Mouse (Mus musculus): ENCODE data around the gene Mlph.
A peak's percentile ranks its signal among the peaks of the same experiment; 100 is the strongest.

Gene Mlph

DNA sequence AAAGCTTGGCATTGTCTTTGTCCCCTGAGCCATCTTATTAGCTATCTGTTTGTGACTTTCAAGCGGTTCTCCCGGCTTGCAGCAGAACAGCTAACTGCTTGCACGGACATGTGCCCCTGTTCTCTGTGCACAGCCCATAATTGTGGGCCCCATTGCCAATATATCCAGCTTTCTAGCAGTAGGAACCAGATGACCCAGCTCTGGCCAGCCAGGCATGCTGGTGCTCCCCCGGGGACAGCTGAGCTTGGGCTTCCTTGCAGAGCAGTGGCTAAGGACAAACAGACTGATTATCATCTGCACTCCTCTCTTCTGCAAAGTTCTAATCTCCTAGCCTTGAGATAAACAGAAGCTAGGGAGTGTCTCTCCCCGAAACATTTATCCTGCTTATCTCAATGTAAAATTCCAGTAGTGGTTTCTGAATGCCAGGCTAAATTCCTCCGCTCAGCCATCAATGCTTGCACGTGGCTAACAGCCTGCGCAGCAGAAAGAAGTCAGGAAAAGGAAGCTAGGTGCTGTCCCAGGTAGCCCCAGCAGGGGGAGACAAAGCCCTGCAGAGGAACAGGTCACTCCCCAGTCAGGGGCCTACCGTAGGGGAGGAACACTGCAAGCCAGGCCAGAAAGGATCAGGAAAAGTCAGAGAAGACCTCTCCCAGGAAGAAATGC, 58.2 kb downstream of the Mlph start:
- peak; percentile 79 to 85 for DNase-seq

DNA sequence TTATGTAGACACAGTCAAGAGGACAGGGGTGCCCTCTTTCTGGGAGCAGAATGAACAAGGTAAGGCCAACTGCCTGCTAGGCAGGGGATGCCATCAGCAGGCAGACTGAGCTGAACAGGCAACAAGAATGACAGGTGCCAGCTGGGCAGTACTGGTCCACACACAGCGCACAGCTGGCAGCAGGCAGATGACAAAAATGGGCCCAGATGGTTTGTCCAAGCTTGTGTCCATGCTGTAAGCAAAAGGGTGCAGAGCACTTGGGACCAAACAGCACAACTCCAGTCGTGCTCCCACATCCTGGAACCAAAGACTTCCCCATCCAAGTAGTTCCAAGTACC, 58.7 kb downstream of the Mlph start:
- no peak for DNase-seq

DNA sequence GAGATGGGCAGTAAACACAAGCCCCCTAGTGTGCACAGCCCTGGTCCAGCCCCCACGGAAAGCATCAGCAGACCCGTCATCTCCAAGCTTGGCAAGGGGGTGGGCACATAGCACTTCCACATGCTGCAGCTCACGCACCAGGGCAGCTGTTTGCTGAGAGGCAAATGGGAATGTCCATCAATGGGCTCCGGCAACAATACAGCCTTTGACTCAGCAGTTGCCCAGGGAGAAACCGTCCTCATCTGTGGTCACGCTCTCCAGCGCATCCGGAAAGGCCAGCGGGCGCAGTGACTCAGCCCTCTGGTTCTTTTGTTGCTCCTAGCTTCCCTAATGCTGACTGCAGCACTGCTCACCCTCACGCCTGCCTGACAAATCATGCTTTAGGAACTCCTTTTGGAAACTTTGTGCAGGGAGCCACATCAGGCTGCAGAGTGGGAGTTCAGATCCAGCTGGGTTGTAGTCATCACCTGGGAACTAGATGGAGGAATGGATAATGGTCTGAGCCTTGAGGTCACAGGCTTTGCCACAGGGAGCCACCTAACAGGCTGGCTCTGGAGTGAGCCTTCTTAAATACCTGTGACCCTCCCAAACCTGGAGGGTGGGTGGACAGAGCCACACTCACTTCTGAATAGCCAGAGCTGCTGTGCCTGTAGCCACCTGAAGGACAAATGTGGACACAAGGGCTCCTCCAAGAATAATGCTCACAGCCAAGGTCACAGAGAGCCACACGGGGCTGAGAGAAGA, 60.2 kb downstream of the Mlph start:
- no peak for DNase-seq

DNA sequence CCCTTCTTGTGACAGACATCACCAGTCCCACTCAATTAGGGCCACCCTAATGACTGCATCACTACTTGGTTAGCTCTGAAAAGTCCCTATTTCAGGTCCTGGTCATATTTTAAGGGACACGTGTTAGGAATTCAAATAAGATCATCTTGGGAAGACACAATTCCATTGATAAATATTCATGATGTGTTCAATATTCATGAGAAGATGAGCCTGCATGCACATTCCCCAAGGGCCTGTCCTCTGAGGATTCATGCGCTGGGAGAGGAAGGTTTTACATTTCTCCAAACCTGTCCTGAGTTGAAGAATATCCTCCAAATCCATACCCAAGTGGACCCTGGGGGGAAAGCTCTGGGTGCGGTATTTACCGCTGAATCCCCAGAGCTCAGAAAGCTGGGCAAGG, 61.1 kb downstream of the Mlph start:
- DNase-seq = no peak

DNA sequence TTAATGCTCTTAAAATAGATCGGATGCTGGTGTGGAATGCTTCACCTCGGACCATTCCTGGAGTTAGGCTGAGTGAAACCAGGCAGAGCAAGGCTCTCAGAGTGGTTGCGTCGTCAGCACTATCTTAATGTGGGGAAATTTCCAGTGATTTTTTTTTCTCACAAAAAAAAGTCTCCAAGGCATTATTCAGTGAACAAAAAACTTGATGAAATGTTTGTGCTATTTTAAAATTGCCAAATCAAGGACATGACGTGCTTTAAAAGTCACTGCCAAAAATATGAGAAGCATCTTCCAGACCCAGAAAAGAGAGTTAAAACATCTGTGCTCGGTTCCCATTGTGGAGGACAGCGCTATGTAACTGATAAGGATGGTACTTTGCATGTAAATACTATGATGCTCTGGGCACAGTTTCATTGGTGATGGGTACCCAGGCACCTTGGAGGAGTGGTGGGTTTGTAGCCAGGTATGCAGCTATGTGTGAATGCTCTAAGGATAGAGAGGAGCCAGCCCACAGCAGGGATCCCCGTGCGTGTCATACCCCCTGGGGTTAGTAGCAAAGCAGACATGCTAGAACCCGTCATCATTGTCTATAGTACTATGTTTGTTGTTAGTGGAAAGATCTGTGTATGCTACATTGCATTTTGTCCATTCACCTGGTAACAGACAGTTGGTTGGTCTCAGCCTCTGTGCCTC, 65.9 kb downstream of the Mlph start:
- no peak for DNase-seq

DNA sequence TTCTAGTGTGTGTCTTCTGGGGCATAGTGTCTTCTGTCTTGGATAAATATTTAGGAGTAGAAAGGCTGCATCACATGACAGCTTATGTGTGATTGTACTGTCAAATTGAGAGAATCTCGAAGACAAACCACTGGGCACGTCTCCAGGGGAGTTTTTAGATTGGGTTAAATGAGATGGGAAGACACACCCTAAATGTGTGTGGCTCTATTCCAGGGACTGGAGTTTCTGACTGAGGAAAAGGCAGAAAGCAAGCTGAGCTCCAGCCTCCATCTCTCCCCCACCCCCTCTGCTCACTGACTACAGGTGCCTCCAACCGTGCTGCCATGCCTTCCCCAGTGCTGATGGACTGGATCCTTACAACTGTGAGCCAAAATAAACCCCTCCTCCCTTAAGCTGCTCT, 66.5 kb downstream of the Mlph start:
- DNase-seq = no peak

DNA sequence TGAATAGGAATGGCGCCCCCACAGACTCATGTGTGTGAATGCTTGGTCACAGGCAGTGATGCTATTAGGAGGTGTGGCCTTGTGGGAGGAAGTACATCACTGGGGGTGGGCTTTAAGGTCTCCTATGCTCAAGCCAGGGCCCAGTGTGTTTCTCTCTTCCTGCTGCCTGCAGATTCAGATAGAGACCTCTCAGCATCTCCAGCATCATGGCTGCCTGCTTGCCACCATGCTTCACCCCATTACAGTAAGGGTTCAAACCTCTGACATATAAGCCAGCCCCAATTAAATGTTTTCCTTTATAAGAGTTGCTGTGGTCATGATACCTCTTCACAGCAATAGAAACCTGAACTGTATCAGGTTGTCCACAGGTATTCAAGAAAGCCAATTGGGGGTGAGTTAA, 81.0 kb downstream of the Mlph start:
- no peak for DNase-seq

DNA sequence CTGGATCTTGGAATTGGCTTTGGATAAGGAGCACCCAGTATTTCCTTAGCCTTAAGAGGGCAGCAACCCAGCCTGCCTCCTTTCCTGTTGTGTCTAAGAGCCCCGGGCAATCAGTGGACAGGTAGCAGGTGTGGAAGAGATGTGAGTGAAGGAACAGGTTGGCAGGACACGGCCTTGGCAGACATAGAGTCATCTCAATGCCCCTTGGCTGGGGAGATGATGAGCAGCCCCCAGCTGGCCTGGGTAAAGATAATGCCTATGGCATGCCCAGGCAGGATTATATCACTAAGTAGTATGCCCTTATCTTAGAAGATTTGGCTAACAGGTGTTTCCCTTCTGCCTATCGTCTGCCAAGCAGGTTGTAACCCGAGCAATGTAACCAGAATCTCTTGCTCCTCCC, 82.3 kb downstream of the Mlph start:
- no peak for DNase-seq

DNA sequence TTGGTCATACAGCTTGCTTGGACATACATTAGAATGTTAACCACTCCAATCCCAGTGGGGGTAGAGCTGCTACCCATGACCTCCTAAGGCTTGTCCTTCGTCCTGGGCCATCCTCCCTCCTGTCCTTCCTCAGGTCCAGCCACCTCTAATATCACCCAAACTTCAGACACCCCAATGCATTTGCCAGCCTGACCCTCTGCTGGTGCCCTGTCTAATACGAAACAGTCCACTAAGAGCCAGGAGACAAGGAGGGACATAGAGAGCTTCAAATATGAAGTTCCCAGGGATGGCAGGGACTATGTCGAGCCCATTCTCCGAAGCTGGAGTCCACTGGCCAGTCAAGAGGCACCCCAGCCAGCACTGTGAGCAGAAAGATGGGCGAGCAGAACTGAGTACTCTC, 82.8 kb downstream of the Mlph start:
- DNase-seq = no peak

DNA sequence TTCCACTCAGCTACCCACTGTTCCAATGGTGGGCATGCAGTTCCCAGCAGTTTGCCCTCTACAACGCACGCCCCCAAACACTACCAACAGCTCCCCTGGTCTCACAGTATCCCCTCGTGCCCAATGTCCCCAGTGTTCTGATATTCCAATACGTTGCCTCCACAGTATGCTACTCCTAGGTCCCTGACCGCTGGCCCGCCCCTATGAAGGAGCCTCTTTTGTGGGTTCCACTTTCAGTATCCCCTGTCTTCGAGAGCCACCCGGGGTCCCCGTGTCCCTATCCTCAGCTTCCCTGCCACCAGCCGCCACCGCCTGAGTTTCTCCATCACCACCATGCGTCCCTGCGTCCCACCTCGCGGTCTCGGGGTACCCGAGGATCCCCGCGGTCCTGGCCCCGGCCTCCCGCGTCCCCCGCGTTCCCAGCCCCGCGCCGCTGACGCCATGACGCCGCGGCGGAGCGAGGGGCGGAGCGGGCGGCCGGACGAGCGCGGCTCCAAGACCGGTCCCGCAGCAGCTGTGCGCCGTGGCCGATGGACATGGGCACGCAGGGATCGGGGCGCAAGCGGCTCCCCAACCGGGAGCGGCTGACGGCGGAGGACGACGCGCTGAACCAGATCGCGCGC, 83.5 kb downstream of the Mlph start, which contains the start of gene Lrrfip1:
TSS of gene Lrrfip1 (plus strand) at position 470 of the 623 bp plus-strand sequence.
- DNase-seq = no peak

DNA sequence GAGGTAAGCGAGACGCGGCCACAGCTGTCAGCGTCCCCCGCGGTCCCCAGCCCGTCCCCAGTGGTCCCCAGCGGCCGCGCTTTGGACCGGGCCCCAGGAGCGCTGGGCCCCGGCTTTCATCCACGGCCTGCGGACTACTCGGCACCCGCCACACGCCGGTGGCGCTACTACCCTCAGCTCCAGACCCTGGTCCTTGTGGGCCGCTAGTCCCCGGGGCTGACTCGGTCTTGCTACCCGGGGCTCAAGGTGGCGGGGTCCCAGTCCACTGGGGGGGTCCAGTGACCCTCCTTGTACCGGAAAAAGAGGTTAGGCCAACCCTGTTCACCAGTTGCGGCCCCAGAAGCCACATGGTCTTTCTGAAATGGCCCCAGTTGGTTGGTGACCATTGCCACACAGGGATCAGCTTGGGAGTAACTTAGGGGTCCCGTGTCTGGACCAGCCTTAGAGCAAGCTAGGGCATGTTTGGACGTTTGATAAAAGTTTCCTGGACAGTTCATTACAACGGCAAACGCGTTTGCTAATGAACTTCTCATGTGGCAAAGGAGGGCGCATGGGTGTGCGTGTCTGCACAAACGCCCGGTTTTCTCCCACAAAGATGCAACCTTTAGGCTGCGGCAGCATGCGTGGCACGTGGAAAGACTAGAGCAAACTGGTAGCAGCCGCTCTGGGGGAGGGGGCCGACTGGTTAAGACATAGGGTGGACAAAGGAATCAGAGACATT, 84.2 kb downstream of the Mlph start:
- no peak for DNase-seq

DNA sequence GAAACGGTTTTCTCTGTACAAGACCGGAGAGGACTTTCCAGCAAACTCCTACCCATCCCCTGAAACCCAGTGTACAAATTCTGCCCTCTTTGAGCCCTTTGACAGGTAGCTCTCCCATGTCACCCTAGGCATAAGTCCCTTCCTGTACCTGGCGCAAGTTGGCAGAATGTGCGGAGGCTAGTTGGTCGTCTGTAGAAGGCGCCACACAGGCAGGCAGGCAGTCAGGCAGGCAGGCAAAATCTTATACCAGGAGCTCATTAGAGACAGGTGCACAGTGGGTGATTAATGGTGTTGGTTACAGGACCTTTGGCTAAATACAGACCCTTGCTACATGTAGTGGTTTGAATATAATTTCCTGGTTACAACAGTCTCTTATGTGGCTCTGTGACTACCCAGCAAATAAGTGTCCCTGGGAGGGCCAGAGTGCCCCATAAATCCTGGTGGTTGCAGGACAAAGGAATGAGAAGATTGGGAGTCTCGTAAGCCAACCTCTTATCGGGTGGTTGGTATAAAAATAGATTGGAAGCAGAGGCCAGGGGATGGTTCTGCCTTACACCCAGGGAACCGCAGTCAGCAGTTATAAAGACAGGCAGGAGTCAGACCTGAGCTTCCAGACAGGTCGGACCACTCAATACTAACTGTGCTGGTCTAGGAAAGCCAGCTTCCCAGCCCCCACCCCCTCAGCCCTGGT, 85.2 kb downstream of the Mlph start:
- DNase-seq = no peak

Measured in thymus, postnatal 36 days (tissue).